Mouse (Mus musculus): Measurements from ENCODE around the gene Dcst1. TPM values are rescaled to one million over a fixed set of nuclear protein-coding genes. Genes with fewer than 3 reads are reported as not detected.

The Dcst1 gene
- total and polyA plus RNA-seq, 2 experiments from 2014 or later: 0.05 to 1.1 TPM

DNA sequence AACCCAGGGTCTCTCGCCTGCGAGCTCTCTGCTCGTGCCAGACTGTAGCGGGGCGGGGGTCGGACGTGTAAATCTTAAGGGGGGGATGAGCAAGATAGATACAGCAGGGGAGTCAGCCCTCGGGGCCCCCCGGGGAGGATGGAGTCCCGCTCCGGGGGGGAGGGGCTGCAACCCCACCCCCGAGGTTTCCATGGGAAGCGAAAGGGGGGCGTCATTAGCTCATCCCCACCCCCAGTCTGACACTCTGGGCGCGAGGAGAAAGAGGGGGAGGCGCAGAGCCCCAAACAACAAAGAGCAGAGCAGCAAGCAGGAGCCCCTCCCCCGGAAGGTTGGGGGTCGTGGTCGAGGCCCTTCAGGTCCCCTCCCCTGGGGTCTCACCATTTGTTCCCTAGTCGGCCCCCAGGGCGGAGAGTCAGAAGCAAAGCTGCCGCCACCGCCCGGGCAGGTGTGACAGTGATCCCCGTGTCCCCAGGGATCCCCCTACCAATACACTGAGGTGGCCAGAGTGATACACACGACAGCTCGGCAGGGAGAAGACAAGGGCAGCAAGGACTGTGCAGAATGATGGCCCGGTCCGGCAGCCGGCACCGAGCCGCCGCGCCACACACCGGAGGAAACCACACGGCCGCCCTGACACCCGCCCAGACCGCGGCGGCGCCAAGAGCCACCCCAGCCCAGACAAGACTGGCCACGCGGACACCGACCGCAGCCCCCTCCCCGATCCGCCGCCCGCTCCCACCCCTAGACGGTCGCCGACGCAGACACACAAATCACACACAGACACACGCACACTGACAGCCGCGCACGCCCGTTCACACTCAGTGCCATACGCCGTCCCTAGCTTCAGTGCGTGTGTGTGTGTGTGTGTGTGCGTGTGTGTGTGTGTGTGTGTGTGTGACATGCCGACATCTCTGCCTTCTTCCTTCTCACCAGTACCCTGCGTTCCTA, 43.6 kb downstream of the Dcst1 start:
- no peak for TF ChIP-seq CTCF (IDR thresholded peaks at IDR 0.05)
- Histone ChIP-seq H3K9me3 (ENCODE audit: low read length) (no peaks in the 10 kb centered on the region), H3K27me3 (ENCODE audit: insufficient read depth, low read length) (no peaks in the 10 kb centered on the region), H3K27ac (ENCODE audit: low read depth, low read length) (peak overlapping the region; percentile 94), H3K4me3 (ENCODE audit: low read depth, low read length) (peak overlapping the region; percentile 72), H3K4me2 (ENCODE audit: low read depth, low read length, poor library complexity, severe bottlenecking) (peak overlapping the region; percentile 80), H3K36me3 (ENCODE audit: insufficient read depth, low read length) (no peaks in the 10 kb centered on the region), H3K4me1 (ENCODE audit: insufficient read depth, low read length) (no peaks in the 10 kb centered on the region), H3K9ac (replicated peaks; ENCODE audit: low read length, poor library complexity, severe bottlenecking) (peak overlapping the region; percentile 82)
- WGBS: 0% methylated on average over 55 of the region's 66 CpGs
- DNase-seq (ENCODE audit: low spot score): peak; percentile 56
- peak; percentile 24 for ATAC-seq (ENCODE audit: low FRiP score)

- Histone ChIP-seq H3K27me3 (ENCODE audit: insufficient read depth, low read length) (no peaks in the 10 kb centered on the region), H3K27ac (ENCODE audit: low read depth, low read length) (peak overlapping the region; percentile 94), H3K36me3 (ENCODE audit: insufficient read depth, low read length) (no peaks in the 10 kb centered on the region), H3K9me3 (ENCODE audit: low read length) (no peaks in the 10 kb centered on the region), H3K4me3 (ENCODE audit: low read depth, low read length) (peak overlapping the region; percentile 72), H3K9ac (replicated peaks; ENCODE audit: low read length, poor library complexity, severe bottlenecking) (peak overlapping the region; percentile 82), H3K4me1 (ENCODE audit: insufficient read depth, low read length) (no peaks in the 10 kb centered on the region), H3K4me2 (ENCODE audit: low read depth, low read length, poor library complexity, severe bottlenecking) (peak overlapping the region; percentile 80)
- ATAC-seq (ENCODE audit: low FRiP score): peak; percentile 36
- peak; percentile 86 for DNase-seq (ENCODE audit: low spot score)
- under 1% methylated on average over 33 of the region's 41 CpGs for WGBS
- no peak for TF ChIP-seq CTCF (IDR thresholded peaks at IDR 0.05)
Measured at GRCm38 (mm10) chr3:89320581-89321182, 44.4 kb downstream of the Dcst1 start.

GRCm38 (mm10) chr3:89319591-89320350, 45.3 kb downstream of the Dcst1 start:
- no peak for TF ChIP-seq CTCF (IDR thresholded peaks at IDR 0.05)
- H3K36me3 ChIP-seq (ENCODE audit: insufficient read depth, low read length): peaks cover 7% of the 10 kb centered on the region
- H3K9ac ChIP-seq (replicated peaks; ENCODE audit: low read length, poor library complexity, severe bottlenecking): peak overlapping the region; percentile 82
- DNase-seq (ENCODE audit: low spot score) (peak; percentile 54), ATAC-seq (ENCODE audit: low FRiP score) (0 out of 2 replicates have a peak, but pooled peaks have one; percentile 9)
- no peaks in the 10 kb centered on the region for H3K27me3 ChIP-seq (ENCODE audit: insufficient read depth, low read length)
- 2% methylated on average over 58 of the region's 58 CpGs for whole genome bisulfite sequencing
- peak overlapping the region; percentile 72 for H3K4me3 ChIP-seq (ENCODE audit: low read depth, low read length)
- H3K9me3 ChIP-seq (ENCODE audit: low read length): no peaks in the 10 kb centered on the region
- H3K4me2 ChIP-seq (ENCODE audit: low read depth, low read length, poor library complexity, severe bottlenecking): peak overlapping the region; percentile 80
- peak overlapping the region; percentile 94 for H3K27ac ChIP-seq (ENCODE audit: low read depth, low read length)
- H3K4me1 ChIP-seq (ENCODE audit: insufficient read depth, low read length): no peaks in the 10 kb centered on the region

- no peaks in the 10 kb centered on the region for H3K27me3 ChIP-seq (ENCODE audit: insufficient read depth, low read length)
- peak overlapping the region; percentile 72 for H3K4me3 ChIP-seq (ENCODE audit: low read depth, low read length)
- H3K4me2 ChIP-seq (ENCODE audit: low read depth, low read length, poor library complexity, severe bottlenecking): peak overlapping the region; percentile 80
- no peak for TF ChIP-seq CTCF (IDR thresholded peaks at IDR 0.05)
- H3K27ac ChIP-seq (ENCODE audit: low read depth, low read length): 0 out of 2 replicates have a peak overlapping the region, but pooled peaks have one; percentile 94
- peaks cover 10% of the 10 kb centered on the region for H3K36me3 ChIP-seq (ENCODE audit: insufficient read depth, low read length)
- no peaks in the 10 kb centered on the region for H3K4me1 ChIP-seq (ENCODE audit: insufficient read depth, low read length)
- DNase-seq (ENCODE audit: low spot score) (no peak), ATAC-seq (ENCODE audit: low FRiP score) (no peak)
- WGBS: 9% methylated on average over 21 of the region's 21 CpGs
- H3K9ac ChIP-seq (replicated peaks; ENCODE audit: low read length, poor library complexity, severe bottlenecking): peak overlapping the region; percentile 82; the same call in 1 of the 2 replicates
- H3K9me3 ChIP-seq (ENCODE audit: low read length): no peaks in the 10 kb centered on the region
Measured at GRCm38 (mm10) chr3:89318971-89319590, 46.0 kb downstream of the Dcst1 start.

DNA sequence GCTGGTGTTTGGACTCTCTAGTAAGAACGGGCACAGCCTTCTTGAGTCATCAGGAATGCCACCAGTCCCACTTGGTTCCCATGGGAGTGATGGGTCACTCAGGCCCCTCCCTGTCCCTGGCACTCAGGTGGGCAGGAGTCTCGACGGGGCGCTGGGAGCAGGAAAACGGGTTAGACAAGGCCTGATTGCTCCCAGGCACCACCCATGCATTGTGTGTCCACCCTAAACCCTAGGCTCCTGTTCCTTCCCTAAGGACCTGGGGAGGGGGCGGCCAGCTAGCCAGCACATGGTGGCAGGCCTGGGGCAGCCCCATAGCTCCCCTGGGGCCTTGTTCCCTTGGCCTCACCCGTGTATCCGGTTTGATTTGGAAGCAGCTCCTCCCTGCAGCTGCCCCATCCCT, 46.7 kb downstream of the Dcst1 start:
- H3K4me3 ChIP-seq (ENCODE audit: low read depth, low read length): no peak overlapping the region
- WGBS: 74% methylated on average over 8 of the region's 8 CpGs
- DNase-seq (ENCODE audit: low spot score) (no peak), ATAC-seq (ENCODE audit: low FRiP score) (no peak)
- no peaks in the 10 kb centered on the region for H3K27me3 ChIP-seq (ENCODE audit: insufficient read depth, low read length)
- no peak overlapping the region for H3K9ac ChIP-seq (replicated peaks; ENCODE audit: low read length, poor library complexity, severe bottlenecking)
- no peak for TF ChIP-seq CTCF (IDR thresholded peaks at IDR 0.05)
- H3K36me3 ChIP-seq (ENCODE audit: insufficient read depth, low read length): peaks cover 11% of the 10 kb centered on the region
- H3K4me2 ChIP-seq (ENCODE audit: low read depth, low read length, poor library complexity, severe bottlenecking): no peak overlapping the region
- H3K4me1 ChIP-seq (ENCODE audit: insufficient read depth, low read length): no peaks in the 10 kb centered on the region
- H3K27ac ChIP-seq (ENCODE audit: low read depth, low read length): no peak overlapping the region
- H3K9me3 ChIP-seq (ENCODE audit: low read length): no peaks in the 10 kb centered on the region
